Mouse (Mus musculus): Measurements from ENCODE around the gene Zfp715. TPM values are rescaled to one million over a fixed set of nuclear protein-coding genes. Genes with fewer than 3 reads are reported as not detected.

The Zfp715 gene
- polyA plus RNA-seq, 1 experiment from 2014 or later = 14.0 TPM

DNA sequence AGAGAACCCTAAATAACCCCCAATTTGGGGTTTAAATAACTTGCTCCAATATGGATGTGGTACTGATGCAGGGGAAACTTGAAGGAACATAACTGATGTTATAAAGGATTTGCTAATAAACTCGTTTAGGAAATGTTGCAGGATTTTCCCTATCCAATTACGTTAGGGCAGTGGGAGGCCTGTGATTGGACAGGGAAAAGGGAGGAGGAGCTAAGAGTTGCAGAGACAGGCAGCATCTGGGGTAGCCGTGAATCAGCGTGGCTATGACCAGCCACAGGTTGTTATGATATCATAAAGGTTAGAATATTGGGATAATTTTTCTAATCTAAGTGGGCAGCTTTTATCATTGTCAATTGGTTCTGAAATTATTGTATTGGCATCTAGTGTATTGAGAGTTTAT, 15.0 kb upstream of the Zfp715 start:
- no peak overlapping the region for H3K4me2 ChIP-seq (replicated peaks; ENCODE audit: low read depth, low read length)
- ATAC-seq (ENCODE audit: insufficient number of reproducible peaks, insufficient read depth, low FRiP score, low read depth) = no peak
- H3K4me3 ChIP-seq (ENCODE audit: low read depth, low read length) = no peak overlapping the region
- no peak overlapping the region for H3K9ac ChIP-seq (replicated peaks; ENCODE audit: low read depth, low read length)
- H3K27ac ChIP-seq (ENCODE audit: low read length) = no peak overlapping the region
- no peaks in the 10 kb centered on the region for H3K36me3 ChIP-seq (ENCODE audit: control insufficient read depth, insufficient read depth, low read length)
- no peaks in the 10 kb centered on the region for H3K4me1 ChIP-seq (ENCODE audit: control insufficient read depth, insufficient read depth, low read length)
- no peaks in the 10 kb centered on the region for H3K9me3 ChIP-seq (ENCODE audit: control insufficient read depth, low read depth, low read length)
- no peaks in the 10 kb centered on the region for H3K27me3 ChIP-seq (ENCODE audit: control insufficient read depth, insufficient read depth, low read length)
- whole genome bisulfite sequencing = 61% methylated on average over 4 of the region's 4 CpGs

DNA sequence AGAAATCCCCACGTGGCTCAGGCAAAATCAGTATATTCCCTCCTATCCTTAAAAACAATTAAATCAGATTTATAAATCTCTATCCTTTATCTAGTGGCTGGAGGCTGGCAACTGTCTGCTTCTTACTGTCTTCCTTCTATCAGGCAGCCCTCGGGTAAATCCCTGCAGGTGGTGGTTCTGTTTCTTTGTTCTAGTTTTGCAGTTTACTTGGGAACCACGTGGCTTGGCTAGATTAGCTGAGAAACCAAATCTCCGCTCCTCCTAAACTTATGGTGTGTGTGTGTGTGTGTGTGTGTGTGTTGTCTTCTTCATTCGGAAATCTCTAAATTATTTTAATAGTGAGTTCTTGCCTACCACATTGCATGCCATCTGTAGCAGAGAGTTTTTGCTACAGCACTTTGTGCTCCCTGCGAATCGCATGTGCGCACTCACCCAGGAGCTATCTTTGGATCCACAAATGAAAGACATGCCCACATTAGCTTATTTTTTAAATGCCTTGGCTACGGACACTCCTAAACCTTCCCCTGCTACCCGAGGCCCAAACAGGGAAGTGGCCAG, 13.2 kb upstream of the Zfp715 start:
- no peaks in the 10 kb centered on the region for H3K4me1 ChIP-seq (ENCODE audit: control insufficient read depth, insufficient read depth, low read length)
- H3K9ac ChIP-seq (replicated peaks; ENCODE audit: low read depth, low read length) = no peak overlapping the region
- H3K36me3 ChIP-seq (ENCODE audit: control insufficient read depth, insufficient read depth, low read length) = no peaks in the 10 kb centered on the region
- H3K27ac ChIP-seq (ENCODE audit: low read length) = no peak overlapping the region
- no peak overlapping the region for H3K4me2 ChIP-seq (replicated peaks; ENCODE audit: low read depth, low read length)
- no peak overlapping the region for H3K4me3 ChIP-seq (ENCODE audit: low read depth, low read length)
- H3K9me3 ChIP-seq (ENCODE audit: control insufficient read depth, low read depth, low read length) = no peaks in the 10 kb centered on the region
- 54% methylated on average over 10 of the region's 10 CpGs for WGBS
- ATAC-seq (ENCODE audit: insufficient number of reproducible peaks, insufficient read depth, low FRiP score, low read depth) = no peak
- no peaks in the 10 kb centered on the region for H3K27me3 ChIP-seq (ENCODE audit: control insufficient read depth, insufficient read depth, low read length)

DNA sequence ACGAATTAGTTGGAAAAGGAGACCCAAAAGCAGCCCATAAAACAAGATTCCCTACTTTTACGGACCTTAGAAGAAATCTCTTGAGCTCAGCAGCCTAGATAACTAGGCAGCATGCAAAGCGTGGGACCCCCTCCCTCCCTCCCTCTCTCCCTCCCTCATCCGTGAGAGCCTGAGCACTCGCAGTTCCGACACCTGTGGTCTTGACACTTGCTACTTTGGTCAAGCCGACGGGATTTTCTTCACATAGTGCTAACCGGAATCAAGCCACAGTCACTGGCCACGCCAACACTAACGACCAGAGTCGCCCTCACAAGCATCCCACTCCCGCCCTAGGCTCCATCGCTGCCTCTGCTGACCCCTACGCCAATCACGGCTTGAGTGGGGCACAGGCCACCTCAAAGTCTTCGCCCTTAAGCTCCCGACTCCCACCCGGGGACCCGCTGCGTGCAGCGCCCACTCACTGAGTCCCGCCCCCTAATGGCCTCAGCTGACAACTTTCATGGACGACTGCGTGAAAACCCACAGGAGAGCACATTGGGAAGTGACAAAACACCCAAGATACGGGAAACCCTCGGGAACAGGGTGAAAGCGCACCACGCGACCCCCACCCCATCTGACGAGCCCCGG, 595 bp downstream of the Zfp715 start:
- WGBS = 2% methylated on average over 32 of the region's 32 CpGs
- peak; percentile 61; the same call in 1 of the 2 replicates for ATAC-seq (ENCODE audit: insufficient number of reproducible peaks, insufficient read depth, low FRiP score, low read depth)

DNA sequence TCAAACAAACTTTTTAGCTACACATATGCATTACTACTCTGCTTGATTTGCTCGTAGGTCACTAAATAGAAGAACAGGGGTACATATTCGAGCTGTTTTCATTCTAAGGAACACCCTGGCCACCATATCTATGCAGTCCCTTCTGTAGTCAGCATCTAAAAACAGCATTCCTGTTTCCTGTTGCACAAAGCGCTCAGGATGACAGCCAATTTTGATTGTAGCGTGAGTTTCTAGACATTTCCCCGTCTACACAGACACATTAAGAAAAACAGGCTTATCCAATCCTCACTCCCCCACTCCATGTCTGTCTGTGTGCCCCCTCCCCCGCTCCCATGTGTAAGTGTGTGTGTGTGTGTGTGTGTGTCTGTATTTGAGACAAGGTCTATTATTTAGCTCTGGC, 1.5 kb downstream of the Zfp715 start:
- H3K27me3 ChIP-seq (ENCODE audit: control insufficient read depth, insufficient read depth, low read length) = no peaks in the 10 kb centered on the region
- ATAC-seq (ENCODE audit: insufficient number of reproducible peaks, insufficient read depth, low FRiP score, low read depth) = no peak
- H3K27ac ChIP-seq (ENCODE audit: low read length) = no peak overlapping the region
- no peak overlapping the region for H3K9ac ChIP-seq (replicated peaks; ENCODE audit: low read depth, low read length)
- no peaks in the 10 kb centered on the region for H3K9me3 ChIP-seq (ENCODE audit: control insufficient read depth, low read depth, low read length)
- no peaks in the 10 kb centered on the region for H3K36me3 ChIP-seq (ENCODE audit: control insufficient read depth, insufficient read depth, low read length)
- H3K4me1 ChIP-seq (ENCODE audit: control insufficient read depth, insufficient read depth, low read length) = 0 out of 2 replicates have a peak, but pooled peaks cover 3% of the 10 kb centered on the region
- WGBS = 81% methylated on average over 6 of the region's 6 CpGs
- H3K4me2 ChIP-seq (replicated peaks; ENCODE audit: low read depth, low read length) = peak overlapping the region; percentile 76
- H3K4me3 ChIP-seq (ENCODE audit: low read depth, low read length) = peak overlapping the region; percentile 88; the same call in 1 of the 2 replicates

More for the DNA sequence above, 595 bp downstream of the Zfp715 start:
- Histone ChIP-seq H3K4me1 (ENCODE audit: control insufficient read depth, insufficient read depth, low read length) (0 out of 2 replicates have a peak, but pooled peaks cover 3% of the 10 kb centered on the region), H3K27me3 (ENCODE audit: control insufficient read depth, insufficient read depth, low read length) (no peaks in the 10 kb centered on the region), H3K4me3 (ENCODE audit: low read depth, low read length) (peak overlapping the region; percentile 88), H3K9ac (replicated peaks; ENCODE audit: low read depth, low read length) (peak overlapping the region; percentile 69), H3K36me3 (ENCODE audit: control insufficient read depth, insufficient read depth, low read length) (no peaks in the 10 kb centered on the region), H3K4me2 (replicated peaks; ENCODE audit: low read depth, low read length) (peak overlapping the region; percentile 76), H3K27ac (ENCODE audit: low read length) (peak overlapping the region; percentile 82), H3K9me3 (ENCODE audit: control insufficient read depth, low read depth, low read length) (no peaks in the 10 kb centered on the region)

GRCm38 (mm10) chr7:43309069-43309468, 4.0 kb downstream of the Zfp715 start:
- no peaks in the 10 kb centered on the region for H3K9me3 ChIP-seq (ENCODE audit: control insufficient read depth, low read depth, low read length)
- no peak for ATAC-seq (ENCODE audit: insufficient number of reproducible peaks, insufficient read depth, low FRiP score, low read depth)
- WGBS = 61% methylated on average over 2 of the region's 2 CpGs
- no peaks in the 10 kb centered on the region for H3K27me3 ChIP-seq (ENCODE audit: control insufficient read depth, insufficient read depth, low read length)
- H3K9ac ChIP-seq (replicated peaks; ENCODE audit: low read depth, low read length) = no peak overlapping the region
- no peak overlapping the region for H3K4me3 ChIP-seq (ENCODE audit: low read depth, low read length)
- no peaks in the 10 kb centered on the region for H3K36me3 ChIP-seq (ENCODE audit: control insufficient read depth, insufficient read depth, low read length)
- no peak overlapping the region for H3K27ac ChIP-seq (ENCODE audit: low read length)
- 0 out of 2 replicates have a peak, but pooled peaks cover 3% of the 10 kb centered on the region for H3K4me1 ChIP-seq (ENCODE audit: control insufficient read depth, insufficient read depth, low read length)
- no peak overlapping the region for H3K4me2 ChIP-seq (replicated peaks; ENCODE audit: low read depth, low read length)

DNA sequence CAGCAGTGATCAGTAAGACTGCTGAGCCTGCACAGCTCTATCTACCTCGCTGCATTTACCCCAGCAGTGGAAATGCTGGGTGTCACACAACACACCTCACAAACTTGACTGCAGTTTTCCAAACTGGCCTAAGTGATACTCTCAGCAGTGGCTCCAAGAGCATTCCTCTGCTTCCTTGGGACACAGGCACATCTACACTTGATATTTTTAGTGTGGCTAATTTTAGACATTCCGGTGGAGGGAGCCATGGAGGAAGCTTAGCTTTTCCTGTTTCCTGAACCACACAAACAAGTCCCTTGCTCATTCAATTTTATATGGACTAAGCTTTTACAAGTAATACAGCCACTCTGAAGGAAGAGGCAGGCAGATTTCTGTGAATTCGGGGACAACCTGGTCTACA, 7.9 kb downstream of the Zfp715 start:
- Histone ChIP-seq H3K27me3 (ENCODE audit: control insufficient read depth, insufficient read depth, low read length) (no peaks in the 10 kb centered on the region), H3K27ac (ENCODE audit: low read length) (no peak overlapping the region), H3K4me3 (ENCODE audit: low read depth, low read length) (no peak overlapping the region), H3K9ac (replicated peaks; ENCODE audit: low read depth, low read length) (no peak overlapping the region), H3K9me3 (ENCODE audit: control insufficient read depth, low read depth, low read length) (no peaks in the 10 kb centered on the region), H3K4me2 (replicated peaks; ENCODE audit: low read depth, low read length) (no peak overlapping the region), H3K4me1 (ENCODE audit: control insufficient read depth, insufficient read depth, low read length) (no peaks in the 10 kb centered on the region), H3K36me3 (ENCODE audit: control insufficient read depth, insufficient read depth, low read length) (peaks cover 7% of the 10 kb centered on the region; the same call in 1 of the 2 replicates)
- 84% methylated on average over 3 of the region's 3 CpGs for WGBS
- ATAC-seq (ENCODE audit: insufficient number of reproducible peaks, insufficient read depth, low FRiP score, low read depth) = no peak

DNA sequence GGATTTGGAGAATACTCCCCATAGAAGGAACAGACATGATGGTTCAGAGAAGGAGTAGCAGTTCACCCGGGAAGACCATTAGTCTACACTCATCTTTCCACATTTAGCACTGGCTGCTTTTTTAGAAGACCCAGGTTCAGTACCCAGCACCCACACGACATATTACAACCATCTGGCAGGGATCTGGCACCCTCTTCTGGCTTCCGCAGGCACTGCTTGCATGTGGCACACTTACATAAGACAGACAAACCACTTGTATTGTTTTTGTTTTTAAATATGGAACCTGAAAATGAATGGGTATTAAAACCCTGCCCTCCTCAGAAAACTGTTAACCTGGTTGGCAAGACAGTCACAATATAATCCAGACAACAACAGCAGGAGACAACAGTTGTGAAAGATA, 21.6 kb downstream of the Zfp715 start:
- Histone ChIP-seq H3K4me2 (replicated peaks; ENCODE audit: low read depth, low read length) (no peak overlapping the region), H3K9ac (replicated peaks; ENCODE audit: low read depth, low read length) (no peak overlapping the region), H3K4me1 (ENCODE audit: control insufficient read depth, insufficient read depth, low read length) (no peaks in the 10 kb centered on the region), H3K27ac (ENCODE audit: low read length) (no peak overlapping the region), H3K27me3 (ENCODE audit: control insufficient read depth, insufficient read depth, low read length) (no peaks in the 10 kb centered on the region), H3K9me3 (ENCODE audit: control insufficient read depth, low read depth, low read length) (no peaks in the 10 kb centered on the region), H3K36me3 (ENCODE audit: control insufficient read depth, insufficient read depth, low read length) (no peaks in the 10 kb centered on the region), H3K4me3 (ENCODE audit: low read depth, low read length) (no peak overlapping the region)
- no peak for ATAC-seq (ENCODE audit: insufficient number of reproducible peaks, insufficient read depth, low FRiP score, low read depth)
- WGBS = 90% methylated on average over 3 of the region's 3 CpGs

DNA sequence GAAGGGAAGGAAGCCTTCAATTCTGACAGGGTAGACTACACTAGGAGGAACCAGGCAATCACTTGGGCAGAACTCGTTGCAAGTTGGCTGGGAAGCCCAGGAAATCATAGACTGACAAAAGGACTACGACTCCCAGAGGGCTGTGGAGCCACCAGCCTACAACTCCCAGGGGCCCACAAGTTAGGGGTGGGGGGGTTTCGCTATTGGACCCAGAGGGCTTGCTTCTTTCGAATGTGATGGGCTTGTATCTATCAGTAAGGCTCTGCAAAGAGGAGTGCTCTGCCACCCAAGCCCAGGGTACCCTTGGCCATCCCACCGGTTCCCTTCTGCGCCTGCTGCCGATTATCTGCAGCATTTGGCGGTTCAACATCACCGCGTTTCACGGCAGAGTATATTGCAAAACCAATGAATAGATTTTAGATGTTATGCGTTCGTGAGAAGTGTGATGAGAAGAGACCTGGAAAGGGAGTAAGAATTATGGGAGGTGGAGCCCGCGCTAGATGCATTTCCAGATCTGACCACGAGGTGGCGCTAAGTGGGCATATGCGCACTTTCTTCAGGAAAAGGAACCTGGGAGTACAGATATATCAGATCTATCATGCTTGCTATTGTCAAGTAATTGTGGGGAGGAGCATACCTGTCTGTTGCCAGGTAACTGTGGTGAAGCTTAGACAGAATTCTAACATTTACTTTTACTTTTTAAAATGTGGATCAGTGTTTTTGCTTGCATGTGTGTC, 30.1 kb downstream of the Zfp715 start:
- ATAC-seq (ENCODE audit: insufficient number of reproducible peaks, insufficient read depth, low FRiP score, low read depth) = 0 out of 2 replicates have a peak, but pooled peaks have one; percentile 33
- H3K4me2 ChIP-seq (replicated peaks; ENCODE audit: low read depth, low read length) = peak overlapping the region; percentile 36
- no peaks in the 10 kb centered on the region for H3K4me1 ChIP-seq (ENCODE audit: control insufficient read depth, insufficient read depth, low read length)
- 10% methylated on average over 18 of the region's 18 CpGs for WGBS
- H3K9ac ChIP-seq (replicated peaks; ENCODE audit: low read depth, low read length) = no peak overlapping the region
- H3K4me3 ChIP-seq (ENCODE audit: low read depth, low read length) = peak overlapping the region; percentile 25; the same call in 1 of the 2 replicates
- no peaks in the 10 kb centered on the region for H3K9me3 ChIP-seq (ENCODE audit: control insufficient read depth, low read depth, low read length)
- H3K36me3 ChIP-seq (ENCODE audit: control insufficient read depth, insufficient read depth, low read length) = no peaks in the 10 kb centered on the region
- H3K27me3 ChIP-seq (ENCODE audit: control insufficient read depth, insufficient read depth, low read length) = no peaks in the 10 kb centered on the region
- H3K27ac ChIP-seq (ENCODE audit: low read length) = no peak overlapping the region
